Mouse (Mus musculus) testis, adult 2 months (tissue): ENCODE measurements around the gene Tmem108. TPM values are rescaled to one million over a fixed set of nuclear protein-coding genes. Genes with fewer than 3 reads are reported as not detected.

Experiments used
- H3K27ac ChIP-seq: fragments of 200-500 bp; 2 replicates; pipeline ENCODE4 v1.5.1; 2012; ENCODE audit warnings: low read depth, low read length; ENCODE audit not compliant: control insufficient read depth, insufficient read depth
- H3K27me3 ChIP-seq: fragments of 200-500 bp; 2 replicates; pipeline ENCODE4 v1.6.1; 2012; ENCODE audit warnings: mild to moderate bottlenecking, low read length, moderate library complexity; ENCODE audit not compliant: control insufficient read depth, insufficient read depth
- H3K36me3 ChIP-seq: fragments of 200-500 bp; 2 replicates; pipeline ENCODE4 v1.6.1; 2012; ENCODE audit warnings: mild to moderate bottlenecking, low read length; ENCODE audit not compliant: control insufficient read depth, insufficient read depth
- H3K4me1 ChIP-seq: fragments of 200-500 bp; 2 replicates; pipeline ENCODE4 v1.6.1; 2012; ENCODE audit warnings: low read length; ENCODE audit not compliant: control insufficient read depth, insufficient read depth
- H3K4me3 ChIP-seq: fragments of 200-500 bp; 2 replicates; pipeline ENCODE4 v1.5.1; 2012; ENCODE audit warnings: low read depth, mild to moderate bottlenecking, low read length, moderate library complexity, mixed read lengths; ENCODE audit not compliant: control insufficient read depth
- CTCF ChIP-seq: fragments of 200-500 bp; IDR thresholded peaks from 2 replicates; pipeline ENCODE4 v1.5.1; 2012; ENCODE audit warnings: low read depth, mild to moderate bottlenecking, inconsistent platforms, low read length, moderate library complexity; ENCODE audit not compliant: control insufficient read depth, insufficient read depth, insufficient replicate concordance
- POLR2A ChIP-seq: fragments of 200-500 bp; IDR thresholded peaks from 2 replicates; pipeline ENCODE4 v1.6.1; 2012; ENCODE audit warnings: low read depth, mild to moderate bottlenecking, inconsistent platforms, low read length, moderate library complexity; ENCODE audit not compliant: control insufficient read depth
- polyA plus RNA-seq: library from polyadenylated mRNA; depleted of rRNA; stranded (reverse); fragments of >200 nt; gene quantifications from 2 replicates; pipeline ENCODE4 v1.2.3, GENCODE M21; 2012

The Tmem108 gene
- polyA plus RNA-seq, 1 experiment = 4.7 TPM

DNA sequence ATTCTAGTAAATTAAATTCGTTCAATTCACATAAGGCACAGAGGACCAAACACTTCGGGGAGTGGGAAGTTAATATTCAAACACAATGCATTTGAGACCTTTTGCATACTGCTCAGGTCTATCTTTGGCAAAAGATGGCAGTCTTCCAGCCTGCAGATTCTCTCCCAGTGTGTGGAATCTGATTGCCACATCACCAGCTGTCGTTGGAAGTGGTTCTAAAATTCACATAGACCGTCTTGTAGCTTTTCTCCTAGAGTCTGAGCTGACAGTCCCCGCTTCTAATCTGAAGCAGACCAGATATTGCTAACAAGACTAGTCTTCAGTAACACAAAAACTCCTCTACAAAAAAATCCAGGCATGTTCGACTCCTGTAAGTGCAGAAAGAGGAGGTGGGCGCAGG is 203.4 kb downstream of the Tmem108 start:
- Histone ChIP-seq H3K4me3 (peak overlapping the region; percentile 53; the same call in 1 of the 2 replicates), H3K27me3 (no peaks in the 10 kb centered on the region)

DNA sequence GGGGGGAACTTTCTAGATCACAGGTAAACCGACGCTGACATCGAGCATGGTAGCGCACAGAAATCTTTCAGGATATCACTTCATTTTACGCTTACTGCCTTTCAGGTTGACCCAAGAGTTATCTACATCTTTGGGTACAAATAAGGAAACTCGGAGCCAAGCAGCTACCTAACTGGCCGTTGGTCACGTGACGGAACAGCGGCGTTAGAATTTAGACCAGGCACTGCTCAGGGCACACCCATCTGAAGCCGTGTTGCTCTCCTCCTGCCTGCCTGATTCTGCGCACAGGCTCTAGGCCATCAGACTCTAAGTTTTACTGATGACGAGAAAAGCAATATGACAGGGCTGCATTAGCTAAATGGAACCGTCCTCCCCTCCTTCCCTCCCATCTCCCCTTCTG is 204.6 kb downstream of the Tmem108 start:
- TF ChIP-seq POLR2A (peak; percentile 93), CTCF (no peak)
- Histone ChIP-seq H3K4me1 (peaks cover 9% of the 10 kb centered on the region), H3K36me3 (no peaks in the 10 kb centered on the region), H3K27me3 (no peaks in the 10 kb centered on the region), H3K27ac (peak overlapping the region; percentile 98), H3K4me3 (peak overlapping the region; percentile 89)

More for the DNA sequence above, 203.4 kb downstream of the Tmem108 start:
- H3K36me3 ChIP-seq = no peaks in the 10 kb centered on the region
- H3K27ac ChIP-seq = no peak overlapping the region
- TF ChIP-seq POLR2A (no peak), CTCF (no peak)
- H3K4me1 ChIP-seq = peaks cover 9% of the 10 kb centered on the region

DNA sequence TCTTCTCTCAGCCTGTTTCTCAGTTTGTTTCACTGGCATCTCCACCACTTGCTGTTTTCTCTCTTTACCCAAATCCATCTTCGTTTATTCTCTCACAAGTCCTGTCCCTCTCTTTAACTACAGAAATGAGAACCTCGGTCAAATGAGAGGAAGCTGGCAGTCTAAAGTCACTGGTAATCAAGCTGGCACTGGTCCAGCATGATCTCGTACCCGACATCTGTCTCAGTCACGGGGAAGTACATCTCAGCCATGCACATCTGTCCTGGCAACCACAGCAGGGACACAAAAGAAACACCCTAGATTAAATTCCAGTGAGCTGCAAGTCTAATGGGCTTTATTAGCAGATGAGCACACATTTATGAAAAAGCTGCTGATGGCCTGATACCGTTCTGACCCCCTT is 206.3 kb downstream of the Tmem108 start:
- Histone ChIP-seq H3K4me3 (no peak overlapping the region), H3K36me3 (no peaks in the 10 kb centered on the region), H3K27ac (no peak overlapping the region), H3K4me1 (peaks cover 9% of the 10 kb centered on the region), H3K27me3 (no peaks in the 10 kb centered on the region)
- no peak for TF ChIP-seq POLR2A
- no peak for TF ChIP-seq CTCF

DNA sequence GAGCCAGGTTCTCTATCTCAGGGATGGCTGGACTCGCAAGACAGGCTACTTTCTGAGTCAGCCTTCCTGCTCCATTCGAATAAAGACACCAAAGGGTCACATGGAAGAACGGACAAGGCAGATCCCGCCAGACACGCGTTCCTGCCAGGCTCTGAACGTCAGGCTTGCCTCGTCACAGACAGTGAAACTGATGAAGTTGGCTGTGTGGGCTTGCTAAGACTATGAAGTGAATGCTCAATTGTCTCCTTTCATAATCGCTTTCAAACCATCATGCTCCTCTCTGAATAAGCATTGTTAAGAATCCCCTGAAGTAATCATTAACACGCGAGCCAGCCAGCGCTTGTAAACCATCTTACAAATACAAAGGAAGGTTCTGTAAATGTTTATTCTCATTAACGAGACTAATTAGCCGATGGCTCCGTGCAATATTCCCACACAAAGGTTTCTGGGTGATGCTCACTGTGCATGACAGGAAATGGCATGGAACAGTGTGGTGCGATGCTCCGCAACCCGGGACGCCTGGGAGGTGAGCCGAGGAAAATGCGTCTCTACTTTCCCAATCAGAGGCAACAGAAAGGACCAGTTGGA is 210.9 kb downstream of the Tmem108 start:
- H3K27me3 ChIP-seq = no peaks in the 10 kb centered on the region
- no peak overlapping the region for H3K27ac ChIP-seq
- no peaks in the 10 kb centered on the region for H3K36me3 ChIP-seq
- TF ChIP-seq CTCF = no peak
- TF ChIP-seq POLR2A = no peak
- H3K4me1 ChIP-seq = peaks cover 3% of the 10 kb centered on the region; the same call in 1 of the 2 replicates
- H3K4me3 ChIP-seq = no peak overlapping the region

DNA sequence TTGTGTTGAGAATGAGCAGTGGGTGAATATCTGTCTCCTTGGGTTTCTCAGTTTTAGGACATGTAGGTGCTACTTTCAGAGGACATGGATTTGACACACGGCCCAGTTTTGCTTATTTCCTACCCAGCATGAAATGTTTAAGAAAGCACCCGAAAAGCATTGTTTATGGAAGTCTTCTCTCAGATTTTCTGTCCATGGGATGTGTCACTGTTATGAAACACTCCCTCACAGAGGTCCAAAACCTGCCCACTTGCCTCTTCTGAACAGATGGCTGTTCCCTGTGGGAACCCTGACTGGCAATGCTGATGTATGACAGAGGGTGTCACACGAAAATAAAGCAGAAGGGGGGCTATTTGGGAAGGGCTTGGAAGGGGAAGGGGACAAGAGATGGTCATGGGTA is 212.5 kb downstream of the Tmem108 start:
- Histone ChIP-seq H3K36me3 (no peaks in the 10 kb centered on the region), H3K27ac (no peak overlapping the region), H3K4me1 (no peaks in the 10 kb centered on the region), H3K4me3 (no peak overlapping the region), H3K27me3 (no peaks in the 10 kb centered on the region)
- TF ChIP-seq POLR2A = no peak
- no peak for TF ChIP-seq CTCF

DNA sequence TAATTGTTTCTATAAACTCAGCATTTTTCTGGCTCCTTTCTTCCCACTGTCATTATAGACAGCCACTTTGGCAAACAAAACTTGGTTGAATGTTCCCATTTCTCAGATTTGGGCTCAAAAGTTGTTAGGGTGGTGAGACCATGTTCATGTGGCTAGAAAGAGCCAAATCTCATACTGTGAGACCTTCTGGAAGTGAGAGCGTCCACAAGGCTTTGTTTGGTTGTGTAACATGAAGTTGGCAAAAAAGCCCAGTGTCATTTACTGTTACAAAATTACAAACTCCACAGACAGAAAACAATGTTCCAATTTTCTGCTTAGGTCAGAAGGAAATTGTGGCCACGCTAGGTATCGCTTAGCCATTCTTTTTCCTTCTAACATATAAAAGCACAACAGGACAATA is 213.0 kb downstream of the Tmem108 start:
- no peak for TF ChIP-seq CTCF
- no peak for TF ChIP-seq POLR2A
- Histone ChIP-seq H3K4me3 (no peak overlapping the region), H3K4me1 (no peaks in the 10 kb centered on the region), H3K36me3 (no peaks in the 10 kb centered on the region), H3K27me3 (no peaks in the 10 kb centered on the region), H3K27ac (no peak overlapping the region)

DNA sequence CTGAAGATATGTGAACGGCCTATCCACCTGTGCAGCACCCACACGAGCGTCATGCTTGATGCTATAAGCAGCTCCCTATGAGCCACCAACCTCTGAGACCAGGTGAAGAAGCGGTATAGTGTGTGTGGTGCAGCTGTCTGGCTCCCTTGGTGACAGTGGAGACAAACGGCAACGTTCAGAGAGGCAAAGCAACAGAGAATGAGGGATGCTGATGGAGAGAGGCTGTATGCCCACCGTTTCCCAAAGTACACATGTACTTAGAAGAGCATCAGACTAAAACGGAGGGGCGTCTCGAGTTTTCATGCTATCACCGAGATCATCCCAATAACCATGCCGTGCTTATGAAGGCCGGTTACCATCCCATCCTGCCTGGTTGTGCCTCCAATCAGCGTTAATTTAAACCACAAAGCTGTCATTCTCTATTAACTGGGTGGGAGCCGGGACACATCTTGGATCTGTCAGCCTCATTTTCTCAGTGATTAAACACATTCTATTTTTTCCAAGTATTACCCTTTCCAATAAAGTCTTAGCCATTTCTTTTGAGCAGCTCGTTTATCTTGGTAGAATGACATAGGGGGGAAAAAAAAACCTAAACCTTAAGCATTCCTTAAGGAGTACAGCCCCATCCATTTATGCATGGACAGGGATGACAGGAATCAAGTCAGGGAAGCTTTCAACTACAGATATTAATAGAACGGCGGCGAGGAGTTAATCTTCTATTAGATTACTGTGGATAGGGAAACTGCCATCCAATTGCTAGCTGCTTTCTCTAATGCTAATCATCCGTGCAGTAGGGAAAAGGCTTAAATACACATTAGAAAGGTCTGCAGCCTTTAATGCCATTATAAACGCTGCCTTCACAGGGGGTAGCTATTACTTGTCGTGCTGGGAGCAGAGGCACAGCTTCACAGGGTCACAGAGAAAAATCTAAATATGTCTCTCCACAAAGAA is 214.7 kb downstream of the Tmem108 start:
- Histone ChIP-seq H3K4me3 (no peak overlapping the region), H3K4me1 (no peaks in the 10 kb centered on the region), H3K27me3 (no peaks in the 10 kb centered on the region), H3K27ac (no peak overlapping the region), H3K36me3 (no peaks in the 10 kb centered on the region)
- TF ChIP-seq CTCF (no peak), POLR2A (no peak)
